Mouse (Mus musculus): ENCODE measurements at regions not wholly inside any gene's neighbourhood (a gene's known extent, or its start where the extent isn't known, plus 50 kb on each side); places are given as distances from the start of the nearest gene placed in this dataset.
A peak's percentile ranks its signal among the peaks of the same experiment; 100 is the strongest.

GRCm38 (mm10) chr1:65509003-65509402 lies 227.1 kb downstream of the Pth2r start:
- no peaks in the 10 kb centered on the region for H3K9me3 ChIP-seq (ENCODE audit: low read length)
- H3K27ac ChIP-seq, result no peak overlapping the region
- ATAC-seq, result peak; percentile 61; the same call in 1 of the 2 replicates
- H3K9ac ChIP-seq (replicated peaks; ENCODE audit: low read length), result no peak overlapping the region
- no peaks in the 10 kb centered on the region for H3K27me3 ChIP-seq (ENCODE audit: insufficient read depth, low read length)
- 73% methylated on average over 2 of the region's 2 CpGs for WGBS
- H3K4me1 ChIP-seq (ENCODE audit: insufficient read depth, low read length), result no peaks in the 10 kb centered on the region
- no peak overlapping the region for H3K4me2 ChIP-seq (ENCODE audit: low read depth, low read length)
- H3K36me3 ChIP-seq (ENCODE audit: insufficient read depth, low read length), result no peaks in the 10 kb centered on the region
- H3K4me3 ChIP-seq (ENCODE audit: low read length), result no peak overlapping the region
- DNase-seq (ENCODE audit: low spot score), result peak; percentile 40
- no peak for TF ChIP-seq CTCF (IDR thresholded peaks at IDR 0.05; ENCODE audit: low read depth)

GRCm38 (mm10) chr1:65535674-65536073 lies 253.8 kb downstream of the Pth2r start:
- DNase-seq (ENCODE audit: low spot score), result no peak
- Histone ChIP-seq H3K4me3 (ENCODE audit: low read length) (no peak overlapping the region), H3K27me3 (ENCODE audit: insufficient read depth, low read length) (no peaks in the 10 kb centered on the region), H3K27ac (no peak overlapping the region), H3K9me3 (ENCODE audit: low read length) (no peaks in the 10 kb centered on the region), H3K36me3 (ENCODE audit: insufficient read depth, low read length) (no peaks in the 10 kb centered on the region), H3K9ac (replicated peaks; ENCODE audit: low read length) (no peak overlapping the region), H3K4me2 (ENCODE audit: low read depth, low read length) (no peak overlapping the region), H3K4me1 (ENCODE audit: insufficient read depth, low read length) (no peaks in the 10 kb centered on the region)
- ATAC-seq, result no peak
- WGBS, result 54% methylated on average over 3 of the region's 3 CpGs
- TF ChIP-seq CTCF (IDR thresholded peaks at IDR 0.05; ENCODE audit: low read depth), result no peak

GRCm38 (mm10) chr1:65538509-65538908 lies 256.7 kb downstream of the Pth2r start:
- no peak overlapping the region for H3K4me3 ChIP-seq (ENCODE audit: low read length)
- no peak for DNase-seq (ENCODE audit: low spot score)
- WGBS, result 88% methylated on average over 3 of the region's 3 CpGs

DNA sequence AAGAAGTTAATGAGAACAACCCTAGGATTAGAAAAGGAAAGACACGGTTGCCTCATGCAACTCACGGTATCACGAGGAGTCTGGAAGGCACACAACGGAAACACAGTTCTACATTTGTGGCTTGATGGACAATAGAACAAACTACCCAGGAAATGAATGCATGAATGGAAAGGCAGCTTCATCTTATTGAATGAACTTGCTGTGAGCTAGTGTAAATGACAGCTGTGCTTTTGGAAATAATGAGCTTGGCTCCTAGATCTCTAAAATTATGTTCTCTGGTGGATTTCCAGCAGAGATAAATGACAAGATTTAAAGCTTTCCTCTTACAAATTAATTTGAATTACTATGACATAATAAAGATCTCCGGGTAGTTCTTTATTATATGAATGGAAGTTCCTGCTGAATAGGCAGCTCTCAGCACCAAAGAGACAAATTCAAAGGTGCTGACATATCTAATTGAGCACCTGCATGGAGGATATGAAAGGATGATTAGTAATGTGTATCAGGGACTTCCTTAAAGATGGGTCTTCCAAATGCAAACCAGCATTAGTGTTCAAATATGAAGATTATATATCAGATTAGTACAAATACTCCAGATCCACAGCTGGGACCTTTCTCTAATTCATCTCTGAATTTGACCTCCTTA lies 262.5 kb downstream of the Pth2r start:
- Histone ChIP-seq H3K4me2 (ENCODE audit: low read depth, low read length) (no peak overlapping the region), H3K27me3 (ENCODE audit: insufficient read depth, low read length) (no peaks in the 10 kb centered on the region), H3K4me3 (ENCODE audit: low read length) (no peak overlapping the region), H3K27ac (no peak overlapping the region), H3K9me3 (ENCODE audit: low read length) (no peaks in the 10 kb centered on the region), H3K36me3 (ENCODE audit: insufficient read depth, low read length) (no peaks in the 10 kb centered on the region), H3K4me1 (ENCODE audit: insufficient read depth, low read length) (no peaks in the 10 kb centered on the region), H3K9ac (replicated peaks; ENCODE audit: low read length) (no peak overlapping the region)
- TF ChIP-seq CTCF (IDR thresholded peaks at IDR 0.05; ENCODE audit: low read depth), result no peak
- no peak for ATAC-seq
- 45% methylated on average over 5 of the region's 5 CpGs for WGBS
- peak; percentile 28 for DNase-seq (ENCODE audit: low spot score)

More at GRCm38 (mm10) chr1:65538509-65538908, 256.7 kb downstream of the Pth2r start:
- Histone ChIP-seq H3K9me3 (ENCODE audit: low read length) (no peaks in the 10 kb centered on the region), H3K4me1 (ENCODE audit: insufficient read depth, low read length) (no peaks in the 10 kb centered on the region), H3K27me3 (ENCODE audit: insufficient read depth, low read length) (no peaks in the 10 kb centered on the region), H3K36me3 (ENCODE audit: insufficient read depth, low read length) (no peaks in the 10 kb centered on the region), H3K9ac (replicated peaks; ENCODE audit: low read length) (no peak overlapping the region), H3K27ac (no peak overlapping the region), H3K4me2 (ENCODE audit: low read depth, low read length) (no peak overlapping the region)
- ATAC-seq, result no peak
- no peak for TF ChIP-seq CTCF (IDR thresholded peaks at IDR 0.05; ENCODE audit: low read depth)

DNA sequence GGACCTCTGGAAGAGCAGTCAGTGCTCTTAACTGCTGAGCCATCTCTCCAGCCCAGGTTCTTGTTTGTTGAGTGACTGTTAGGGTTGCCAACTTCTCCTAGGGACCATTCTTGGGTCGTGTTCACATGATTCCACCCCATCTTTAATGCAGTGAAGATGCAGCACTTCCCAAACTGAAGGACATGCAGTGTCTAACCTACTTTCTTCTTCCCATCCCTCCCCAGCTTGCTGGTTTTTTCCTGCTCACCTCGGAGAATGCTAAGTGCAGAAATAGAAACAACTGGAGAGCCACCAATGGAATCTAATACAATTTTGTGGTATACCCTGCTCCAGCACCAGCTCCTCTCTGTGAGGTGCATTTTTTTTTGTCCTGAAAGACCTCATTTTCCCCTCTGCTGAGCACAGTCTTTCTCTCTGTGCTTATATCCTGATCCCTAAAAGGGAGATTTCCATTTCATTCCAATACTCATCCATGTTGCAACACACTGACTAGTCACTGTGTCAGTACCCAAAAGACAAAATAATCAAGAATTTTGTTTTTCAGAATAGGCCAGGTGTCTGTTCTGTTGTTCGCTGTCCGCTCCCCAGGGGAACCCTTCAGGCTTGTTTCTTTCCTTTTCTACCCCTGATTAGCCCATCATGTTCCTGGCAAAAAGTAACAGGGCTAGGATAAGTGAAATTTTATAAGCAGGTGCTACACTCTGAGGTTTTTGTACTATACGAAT lies 263.6 kb downstream of the Pth2r start:
- no peaks in the 10 kb centered on the region for H3K36me3 ChIP-seq (ENCODE audit: insufficient read depth, low read length)
- no peaks in the 10 kb centered on the region for H3K9me3 ChIP-seq (ENCODE audit: low read length)
- H3K4me2 ChIP-seq (ENCODE audit: low read depth, low read length), result no peak overlapping the region
- no peaks in the 10 kb centered on the region for H3K4me1 ChIP-seq (ENCODE audit: insufficient read depth, low read length)
- ATAC-seq, result no peak
- no peak for TF ChIP-seq CTCF (IDR thresholded peaks at IDR 0.05; ENCODE audit: low read depth)
- H3K9ac ChIP-seq (replicated peaks; ENCODE audit: low read length), result no peak overlapping the region
- no peak overlapping the region for H3K27ac ChIP-seq
- H3K27me3 ChIP-seq (ENCODE audit: insufficient read depth, low read length), result no peaks in the 10 kb centered on the region
- 67% methylated on average over 5 of the region's 5 CpGs for WGBS
- DNase-seq (ENCODE audit: low spot score), result no peak
- no peak overlapping the region for H3K4me3 ChIP-seq (ENCODE audit: low read length)

- Histone ChIP-seq H3K4me1 (ENCODE audit: insufficient read depth, low read length) (no peaks in the 10 kb centered on the region), H3K36me3 (ENCODE audit: insufficient read depth, low read length) (no peaks in the 10 kb centered on the region), H3K9ac (replicated peaks; ENCODE audit: low read length) (no peak overlapping the region), H3K27me3 (ENCODE audit: insufficient read depth, low read length) (no peaks in the 10 kb centered on the region), H3K9me3 (ENCODE audit: low read length) (no peaks in the 10 kb centered on the region), H3K27ac (no peak overlapping the region), H3K4me3 (ENCODE audit: low read length) (no peak overlapping the region), H3K4me2 (ENCODE audit: low read depth, low read length) (no peak overlapping the region)
- DNase-seq (ENCODE audit: low spot score) (peak; percentile 58), ATAC-seq (0 out of 2 replicates have a peak, but pooled peaks have one; percentile 47)
- TF ChIP-seq CTCF (IDR thresholded peaks at IDR 0.05; ENCODE audit: low read depth), result no peak
- 54% methylated on average over 4 of the region's 4 CpGs for WGBS
Observed at GRCm38 (mm10) chr1:65548830-65549229, 267.0 kb downstream of the Pth2r start.

DNA sequence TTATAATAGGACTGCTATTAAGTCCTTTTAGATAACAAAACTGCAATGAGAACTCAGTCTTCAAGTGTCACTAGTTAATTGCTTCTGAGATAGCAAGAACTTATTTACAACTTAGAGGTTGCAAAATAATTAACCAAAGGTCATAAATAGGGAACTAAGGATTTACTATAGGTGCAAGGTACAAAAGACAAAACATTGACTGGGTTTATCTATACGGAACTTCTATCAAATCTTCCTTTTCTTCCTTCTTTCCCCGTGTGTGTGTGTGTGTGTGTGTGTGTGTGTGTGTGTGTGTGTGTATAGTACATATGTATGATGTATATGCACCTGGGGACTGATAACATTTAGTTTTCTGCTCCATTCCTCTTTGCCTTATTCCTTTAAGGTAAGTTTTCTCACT lies 305.5 kb downstream of the Pth2r start:
- Histone ChIP-seq H3K9ac (replicated peaks; ENCODE audit: low read length) (no peak overlapping the region), H3K27ac (no peak overlapping the region), H3K36me3 (ENCODE audit: insufficient read depth, low read length) (no peaks in the 10 kb centered on the region), H3K27me3 (ENCODE audit: insufficient read depth, low read length) (no peaks in the 10 kb centered on the region), H3K9me3 (ENCODE audit: low read length) (no peaks in the 10 kb centered on the region), H3K4me3 (ENCODE audit: low read length) (no peak overlapping the region), H3K4me2 (ENCODE audit: low read depth, low read length) (no peak overlapping the region), H3K4me1 (ENCODE audit: insufficient read depth, low read length) (no peaks in the 10 kb centered on the region)
- 84% methylated on average over 2 of the region's 2 CpGs for WGBS
- ATAC-seq (no peak), DNase-seq (ENCODE audit: low spot score) (no peak)
- TF ChIP-seq CTCF (IDR thresholded peaks at IDR 0.05; ENCODE audit: low read depth), result no peak

All from hindbrain, postnatal 0 days (tissue).